Mouse (Mus musculus) small intestine, adult 10 weeks (tissue): Measurements from ENCODE around the gene Zkscan5. TPM values are rescaled to one million over a fixed set of nuclear protein-coding genes. Genes with fewer than 3 reads are reported as not detected.

Experiments used
- polyA plus RNA-seq: library from polyadenylated mRNA; stranded (reverse); fragments of 350-450 nt; fragmentation: Illumina TruSeq; extraction: RNeasy Lipid Tissue Mini Kit (QIAGEN cat#74804); gene quantifications from one replicate; pipeline ENCODE4 v1.2.3, GENCODE M21; 2014; ENCODE audit warnings: low replicate concordance

Zkscan5 gene
- 6.4 TPM for polyA plus RNA-seq

GRCm38 (mm10) chr5:145203936-145204691 lies at the start of gene Zkscan5:
TSS of gene Zkscan5 (plus strand) at chr5:145204562.

DNA sequence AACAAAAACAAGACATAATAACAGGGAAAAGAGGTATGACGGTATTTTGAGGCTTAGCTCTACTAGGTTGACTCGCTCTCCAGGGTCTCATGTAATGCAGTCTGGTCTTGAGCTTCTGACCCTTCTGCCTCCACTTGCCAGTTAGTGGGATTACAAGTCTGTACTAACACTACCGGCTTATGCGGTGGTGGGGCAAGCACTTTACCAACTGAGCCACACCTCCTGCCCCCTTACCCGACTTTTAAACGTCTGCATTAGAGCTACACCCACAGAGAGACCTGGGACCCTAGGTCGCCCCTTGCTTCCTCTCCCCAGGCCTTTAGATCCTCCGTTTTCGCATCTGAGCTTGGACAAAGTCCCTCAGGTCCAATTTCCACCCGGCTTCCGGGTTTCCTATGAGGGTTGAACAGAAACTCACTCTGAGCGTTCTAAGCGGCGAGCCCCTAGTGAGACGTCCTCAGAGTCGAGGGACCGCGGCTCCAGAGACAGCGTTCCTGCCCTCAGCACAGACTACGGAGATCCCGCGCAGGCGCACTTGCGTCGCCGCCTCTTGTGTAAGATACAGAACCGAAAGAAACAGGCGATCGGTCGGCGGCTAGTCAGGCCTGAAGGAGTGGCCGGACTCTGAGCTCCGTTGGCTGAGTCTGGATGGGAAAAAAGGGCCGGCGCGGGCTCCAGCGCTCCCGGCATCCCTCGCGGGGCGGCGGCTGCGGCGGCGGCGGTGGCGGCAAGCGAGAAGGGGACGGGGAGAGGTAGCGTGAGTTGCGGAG lies 37.6 kb upstream of the Zkscan5 start, which contains the start of the genes Ptcd1 and Cpsf4:
Gene Ptcd1 (minus strand): TSS at position 573 of the 770 bp plus-strand sequence.
Gene Cpsf4 (plus strand): TSS at position 678 of the 770 bp plus-strand sequence.

GRCm38 (mm10) chr5:145191962-145192361 lies 12.4 kb upstream of the Zkscan5 start, which contains the start of gene Atp5j2:
TSS of gene Atp5j2 (minus strand) at chr5:145192062.

GRCm38 (mm10) chr5:145201321-145201991 lies 2.9 kb upstream of the Zkscan5 start, which contains the start of gene Zkscan14:
TSS of gene Zkscan14 (minus strand) at chr5:145201868.

GRCm38 (mm10) chr5:145231367-145231871 lies 27.1 kb downstream of the Zkscan5 start, which contains the start of gene Zfp655:
TSS of gene Zfp655 (plus strand) at chr5:145231715.

Other genes with a start within 250 kb of the Zkscan5 start
- 5.8 TPM for gene Smurf1, start 238.7 kb upstream of the Zkscan5 start, polyA plus RNA-seq
- gene Gm4871, start 171.8 kb upstream of the Zkscan5 start, polyA plus RNA-seq = not detected
- not detected for gene 1700018F24Rik, start 161.6 kb upstream of the Zkscan5 start, polyA plus RNA-seq
- 17.5 TPM for gene Arpc1a, start 120.7 kb upstream of the Zkscan5 start, polyA plus RNA-seq
- gene Kpna7, start 120.5 kb upstream of the Zkscan5 start, polyA plus RNA-seq = not detected
- 76.0 TPM for gene Arpc1b, start 90.3 kb upstream of the Zkscan5 start, polyA plus RNA-seq
- gene Pdap1, start 64.3 kb upstream of the Zkscan5 start, polyA plus RNA-seq = 17.9 TPM
- gene Bud31, start 64.2 kb upstream of the Zkscan5 start, polyA plus RNA-seq = 258 TPM
- gene Ptcd1, start 37.5 kb upstream of the Zkscan5 start, polyA plus RNA-seq = 0.59 TPM
- 2.2 TPM for gene Cpsf4, start 37.3 kb upstream of the Zkscan5 start, polyA plus RNA-seq
- gene Atp5j2, start 12.5 kb upstream of the Zkscan5 start, polyA plus RNA-seq = 10.2 TPM
- 2.5 TPM for gene Zkscan14, start 2.7 kb upstream of the Zkscan5 start, polyA plus RNA-seq
- gene Zfp655, start 27.2 kb downstream of the Zkscan5 start, polyA plus RNA-seq = 89.0 TPM
- not detected for gene Zscan25, start 75.9 kb downstream of the Zkscan5 start, polyA plus RNA-seq
- gene Cyp3a57, start 140.7 kb downstream of the Zkscan5 start, polyA plus RNA-seq = not detected